15 mouse cellular contexts compared by ENCODE assay signal in genomic region chr1:129208806-129209205, GRCm38 (mm10).
DNase-seq lines count a peak whose midpoint lies in the region; ATAC-seq lines count a peak whose summit lies in the region.
"Had no signal": no experiment of that assay in that cellular context is flagged by ENCODE, and none has a peak within 500 bp of the region (broad histone marks: within the 10 kb centered on the region; RNA-seq: fewer than 3 reads in every experiment).

No protein-coding gene starts in this region.

- H3K4me1 ChIP-seq in embryonic facial prominence, embryonic 10.5 days: peaks cover 4% of the 10 kb centered on the region; the same call in 1 of the 2 replicates
- no peaks in the 10 kb centered on the region for H3K4me1 ChIP-seq in forebrain, embryonic 11.5 days (replicated peaks; ENCODE audit: control insufficient read depth, insufficient read depth, low read length)
- H3K4me1 ChIP-seq in hindbrain, embryonic 12.5 days: peaks cover 10% of the 10 kb centered on the region; the same call in 1 of the 2 replicates
- peaks cover 6% of the 10 kb centered on the region; the same call in 1 of the 2 replicates for H3K4me1 ChIP-seq in midbrain, embryonic 14.5 days (ENCODE audit: control insufficient read depth, insufficient read depth, low read length)
- H3K4me1 ChIP-seq: limb, embryonic 15.5 days had no signal

- no peak overlapping the region for H3K4me3 ChIP-seq in embryonic facial prominence, embryonic 10.5 days
- no peak overlapping the region for H3K4me3 ChIP-seq in forebrain, embryonic 11.5 days (ENCODE audit: low read depth, low read length)
- H3K4me3 ChIP-seq in hindbrain, embryonic 12.5 days: no peak overlapping the region
- H3K4me3 ChIP-seq in midbrain, embryonic 14.5 days (replicated peaks; ENCODE audit: low read depth, low read length): no peak overlapping the region
- H3K4me3 ChIP-seq: limb, embryonic 15.5 days had no signal

- H3K27ac ChIP-seq in embryonic facial prominence, embryonic 10.5 days (replicated peaks): peak overlapping the region; percentile 37
- H3K27ac ChIP-seq in forebrain, embryonic 11.5 days (ENCODE audit: low read depth, low read length): peak overlapping the region; percentile 76
- H3K27ac ChIP-seq in hindbrain, embryonic 12.5 days: peak overlapping the region; percentile 67
- peak overlapping the region; percentile 79 for H3K27ac ChIP-seq in midbrain, embryonic 14.5 days (replicated peaks; ENCODE audit: low read depth, low read length)
- H3K27ac ChIP-seq: limb, embryonic 15.5 days had no signal

- H3K9me3 ChIP-seq in embryonic facial prominence, embryonic 10.5 days: no peaks in the 10 kb centered on the region
- no peaks in the 10 kb centered on the region for H3K9me3 ChIP-seq in forebrain, embryonic 11.5 days (ENCODE audit: control insufficient read depth, low read length)
- H3K9me3 ChIP-seq in hindbrain, embryonic 12.5 days (replicated peaks): no peaks in the 10 kb centered on the region
- H3K9me3 ChIP-seq in midbrain, embryonic 14.5 days (ENCODE audit: control insufficient read depth, low read length): no peaks in the 10 kb centered on the region
- H3K9me3 ChIP-seq: limb, embryonic 15.5 days had no signal

- WGBS in embryonic facial prominence, embryonic 10.5 days: 71% methylated on average over 1 of the region's 1 CpGs
- 73% methylated on average over 1 of the region's 1 CpGs for WGBS in forebrain, embryonic 11.5 days
- WGBS in hindbrain, embryonic 12.5 days: 45% methylated on average over 1 of the region's 1 CpGs
- WGBS in midbrain, embryonic 14.5 days: 8% methylated on average over 1 of the region's 1 CpGs

- ATAC-seq in forebrain, embryonic 11.5 days (replicated peaks; ENCODE audit: low FRiP score): peak; percentile 19
- no peak for ATAC-seq in hindbrain, embryonic 12.5 days (ENCODE audit: low FRiP score)
- peak; percentile 54; the same call in 1 of the 2 replicates for ATAC-seq in midbrain, embryonic 14.5 days (ENCODE audit: low FRiP score, low TSS enrichment)
- ATAC-seq: liver, postnatal 0 days; Patski had no signal

- no peaks in the 10 kb centered on the region for H3K27me3 ChIP-seq in embryonic facial prominence, embryonic 10.5 days (replicated peaks; ENCODE audit: low read depth, poor library complexity, severe bottlenecking)
- no peaks in the 10 kb centered on the region for H3K27me3 ChIP-seq in forebrain, embryonic 11.5 days (ENCODE audit: control insufficient read depth, insufficient read depth, low read length)
- H3K27me3 ChIP-seq in hindbrain, embryonic 12.5 days: no peaks in the 10 kb centered on the region; the same call in 1 of the 2 replicates
- H3K27me3 ChIP-seq in midbrain, embryonic 14.5 days (ENCODE audit: control insufficient read depth, insufficient read depth, low read length): no peaks in the 10 kb centered on the region
- H3K27me3 ChIP-seq: limb, embryonic 15.5 days; Patski had no signal

- no peak overlapping the region for H3K9ac ChIP-seq in forebrain, embryonic 11.5 days (ENCODE audit: low read length)
- H3K9ac ChIP-seq in hindbrain, embryonic 12.5 days: no peak overlapping the region
- H3K9ac ChIP-seq in midbrain, embryonic 14.5 days (replicated peaks; ENCODE audit: low read length): no peak overlapping the region; the same call in 1 of the 2 replicates
- H3K9ac ChIP-seq: limb, embryonic 15.5 days; liver, postnatal 0 days had no signal

- H3K36me3 ChIP-seq in embryonic facial prominence, embryonic 10.5 days (replicated peaks): no peaks in the 10 kb centered on the region
- H3K36me3 ChIP-seq in forebrain, embryonic 11.5 days (ENCODE audit: control insufficient read depth, insufficient read depth, low read length): no peaks in the 10 kb centered on the region
- H3K36me3 ChIP-seq in hindbrain, embryonic 12.5 days: no peaks in the 10 kb centered on the region
- no peaks in the 10 kb centered on the region for H3K36me3 ChIP-seq in midbrain, embryonic 14.5 days (ENCODE audit: control insufficient read depth, insufficient read depth, low read length)
- H3K36me3 ChIP-seq: limb, embryonic 15.5 days had no signal

- no peak for DNase-seq in embryonic facial prominence, embryonic 10.5 days (ENCODE audit: low spot score)
- no peak for DNase-seq in forebrain, embryonic 11.5 days (ENCODE audit: low spot score)
- DNase-seq in midbrain, embryonic 14.5 days: no peak
- no peak for DNase-seq in kidney, postnatal 25 days
- no peak for DNase-seq in spleen, postnatal 36 days (ENCODE audit: low spot score in 2 of 2)
- DNase-seq in kidney, adult 9 months: no peak
- no peak for DNase-seq in layer of hippocampus, postnatal 14 days (ENCODE audit: low spot score in 2 of 2)
- DNase-seq: B cell, adult 2 months; cerebellum, adult 11 months; kidney, adult 18-20 months; liver, postnatal 0 days; lung, postnatal 36 days had no signal

- no peak overlapping the region for H3K4me2 ChIP-seq in forebrain, embryonic 11.5 days (ENCODE audit: low read depth, low read length, severe bottlenecking)
- H3K4me2 ChIP-seq in hindbrain, embryonic 12.5 days (replicated peaks): no peak overlapping the region
- H3K4me2 ChIP-seq in midbrain, embryonic 14.5 days (ENCODE audit: low read length): no peak overlapping the region
- H3K4me2 ChIP-seq: limb, embryonic 15.5 days had no signal
